Mouse (Mus musculus) layer of hippocampus, adult 11-12 months (tissue): Measurements from ENCODE around the gene Pnck.

Experiments
- DNase-seq: peaks from one replicate; pipeline ENCODE4 v3.0.0; 2022; ENCODE audit warnings: low spot score

Pnck gene

DNA sequence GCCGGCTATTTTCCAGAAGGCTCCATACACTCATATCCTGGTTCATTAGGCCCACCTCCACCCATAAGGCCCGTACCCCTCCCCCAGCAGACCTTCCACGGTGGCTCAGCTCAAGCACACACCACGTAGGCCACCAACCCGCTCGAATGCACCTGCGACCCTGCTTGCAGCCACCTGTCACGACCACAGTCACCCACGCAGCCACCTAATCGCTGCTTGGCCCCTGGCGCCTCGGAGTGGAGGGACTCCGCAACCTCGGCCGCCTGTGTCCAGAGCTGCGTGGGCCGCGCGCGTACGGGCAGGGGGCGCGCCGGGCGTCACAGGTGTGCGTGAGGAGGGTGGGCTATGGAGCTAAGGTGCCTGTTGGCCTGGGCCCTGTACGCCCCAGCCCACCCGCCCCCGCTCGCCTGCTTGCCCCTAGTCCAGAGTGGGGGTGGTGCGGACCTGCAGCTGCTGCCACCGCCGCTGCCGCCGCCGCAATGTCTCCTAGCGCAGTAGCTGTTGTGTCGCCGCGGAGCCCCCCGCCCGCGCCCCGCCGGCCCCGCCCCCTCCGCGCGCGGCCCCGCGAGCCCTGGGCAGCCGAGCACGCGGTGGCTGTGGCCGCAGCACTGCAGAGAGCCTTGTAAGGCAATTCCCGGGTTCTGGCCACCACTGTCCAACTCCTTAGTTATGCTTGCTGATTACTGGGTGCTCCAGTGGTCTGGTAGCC is at the start of gene Pnck:
TSS of gene Pnck (minus strand) at position 543 of the 709 bp plus-strand sequence.
- peak; percentile 12 for DNase-seq

DNA sequence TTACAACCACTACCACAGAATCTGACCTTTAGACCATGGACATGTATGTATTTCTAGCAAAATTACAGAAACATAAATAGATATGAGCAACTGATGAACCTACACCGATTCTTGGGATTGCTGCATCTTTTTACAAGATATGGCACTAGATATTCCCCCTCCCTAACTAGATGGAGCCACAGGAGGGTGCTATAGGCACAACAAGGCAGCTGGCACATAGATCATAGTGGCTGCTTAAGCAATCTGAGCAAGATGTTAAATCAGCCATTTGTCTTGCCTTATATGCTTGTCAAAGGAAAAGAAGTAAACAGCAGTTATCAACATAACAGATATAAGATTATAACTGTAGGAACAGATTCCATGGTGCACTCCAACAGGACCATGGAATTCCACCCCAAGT is 40.6 kb upstream of the Pnck start:
- no peak for DNase-seq

- peak; percentile 58 for DNase-seq
Measured at GRCm38 (mm10) chrX:73690917-73691629, 31.2 kb upstream of the Pnck start.

- no peak for DNase-seq
Measured at GRCm38 (mm10) chrX:73685629-73686028, 25.7 kb upstream of the Pnck start.

DNA sequence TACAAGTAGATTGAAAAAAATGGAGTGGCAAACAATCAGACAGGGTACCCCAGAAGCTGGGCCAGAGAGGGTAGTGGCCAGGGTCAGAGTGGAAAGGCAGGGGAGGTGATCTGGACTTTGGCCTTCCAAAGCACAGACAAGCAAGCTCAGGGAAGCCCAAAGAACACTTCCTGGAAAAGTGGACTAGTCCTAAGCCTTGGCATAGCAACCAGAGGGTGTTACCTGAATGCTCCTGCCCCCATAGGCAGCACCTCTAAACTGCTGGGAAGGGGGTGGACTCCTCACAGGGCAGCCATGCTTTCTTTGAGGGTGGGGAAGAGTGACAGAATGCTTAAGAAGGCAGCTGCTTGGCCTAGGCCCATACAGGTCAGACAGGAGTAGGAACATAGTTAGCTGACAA is 25.1 kb upstream of the Pnck start:
- DNase-seq, result no peak

DNA sequence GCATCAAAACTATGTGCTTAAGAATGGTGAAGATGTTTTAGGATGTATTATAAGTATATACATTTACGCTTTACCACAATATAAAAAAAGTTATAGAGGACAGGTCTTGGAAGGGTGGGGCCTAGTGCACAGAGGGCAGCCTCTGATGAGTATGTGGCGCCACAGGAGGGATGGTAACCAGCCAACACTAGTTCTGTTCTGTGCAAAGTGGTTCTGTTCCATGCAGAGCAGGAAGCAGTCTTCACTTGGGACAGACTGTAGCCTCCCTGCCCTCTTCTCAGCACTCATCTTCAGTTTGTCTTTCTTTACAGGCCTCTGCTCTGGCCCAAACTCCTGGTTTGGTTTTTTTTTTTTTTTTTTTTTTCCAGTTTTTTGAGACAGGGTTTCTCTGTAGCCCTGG is 24.2 kb upstream of the Pnck start:
- DNase-seq, result no peak

GRCm38 (mm10) chrX:73676668-73677067 is 16.8 kb upstream of the Pnck start:
- DNase-seq, result no peak

- no peak for DNase-seq
Measured at GRCm38 (mm10) chrX:73675231-73675630, 15.3 kb upstream of the Pnck start.

DNA sequence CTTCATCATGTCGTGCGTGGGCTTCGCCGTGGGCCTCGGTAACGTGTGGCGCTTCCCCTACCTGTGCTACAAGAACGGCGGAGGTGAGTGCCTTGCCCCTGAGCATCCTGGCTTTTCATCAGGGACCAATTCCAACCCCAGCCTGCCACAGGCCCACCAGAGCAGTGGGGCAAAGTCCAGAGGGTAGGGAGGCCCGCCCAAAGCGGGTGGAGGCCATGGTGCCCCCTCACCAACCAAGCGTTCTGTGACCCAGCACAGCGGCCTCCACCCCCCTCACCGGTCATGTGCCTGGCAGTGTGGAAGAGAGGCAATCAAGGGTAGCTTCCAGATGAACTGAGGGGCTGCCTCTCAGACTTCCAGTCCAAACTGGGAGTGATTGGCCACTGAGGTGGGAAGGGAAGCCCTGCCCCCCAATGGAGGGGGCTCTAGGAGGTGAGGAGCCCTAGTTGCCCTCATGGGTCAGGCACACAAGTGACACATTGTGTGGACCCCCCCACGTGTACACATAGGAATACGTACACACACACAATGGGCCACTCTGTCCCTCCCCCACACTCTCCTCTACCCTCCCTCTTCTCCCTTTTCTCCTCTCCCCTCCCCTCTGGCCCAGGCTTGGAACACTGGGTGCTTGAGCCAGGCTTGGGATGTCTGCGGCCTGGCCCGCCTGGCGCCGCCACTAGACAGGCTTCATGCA is 14.2 kb upstream of the Pnck start:
- DNase-seq, result peak; percentile 47

GRCm38 (mm10) chrX:73673619-73673967 is 13.7 kb upstream of the Pnck start:
- DNase-seq, result no peak

DNA sequence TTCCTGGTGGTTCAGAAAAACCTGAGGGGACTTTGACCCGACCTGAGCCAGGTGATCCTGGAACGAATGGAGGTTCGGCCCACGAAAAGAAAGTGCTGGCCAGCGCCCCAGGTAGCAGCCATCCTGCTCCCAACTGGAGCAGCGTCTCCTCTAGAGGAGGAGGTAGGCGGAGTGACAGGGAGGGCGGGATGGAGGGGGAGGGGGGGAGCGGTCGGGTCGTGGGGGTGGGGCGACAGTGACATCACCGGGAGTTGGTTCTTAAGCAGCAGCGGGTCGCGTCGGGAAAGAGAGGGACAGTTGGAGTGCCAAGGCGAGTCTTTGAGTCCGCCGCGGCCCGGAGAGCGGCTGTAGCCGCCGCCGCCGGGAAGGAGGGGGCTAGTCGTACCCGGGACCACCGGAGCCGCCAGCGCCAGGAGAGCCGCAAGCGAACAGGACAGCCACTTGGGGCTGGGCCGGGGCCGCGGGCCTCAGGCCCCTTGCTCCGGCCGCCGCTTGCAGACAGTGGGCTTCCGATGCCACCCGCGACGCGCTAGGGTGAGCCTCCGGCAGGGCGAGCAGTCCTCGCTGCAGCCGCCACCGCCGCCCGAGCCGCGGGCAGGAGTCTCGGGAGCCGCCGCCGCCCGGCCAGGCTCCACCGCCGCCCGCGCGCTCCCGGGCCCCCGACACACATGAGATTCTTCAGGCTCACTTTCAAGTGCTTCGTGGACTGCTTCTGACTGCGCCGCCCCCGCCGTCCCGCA is 13.1 kb upstream of the Pnck start, which contains the start of gene Slc6a8:
TSS of gene Slc6a8 (plus strand) at position 272 of the 740 bp plus-strand sequence.
- DNase-seq, result peak; percentile 48

DNA sequence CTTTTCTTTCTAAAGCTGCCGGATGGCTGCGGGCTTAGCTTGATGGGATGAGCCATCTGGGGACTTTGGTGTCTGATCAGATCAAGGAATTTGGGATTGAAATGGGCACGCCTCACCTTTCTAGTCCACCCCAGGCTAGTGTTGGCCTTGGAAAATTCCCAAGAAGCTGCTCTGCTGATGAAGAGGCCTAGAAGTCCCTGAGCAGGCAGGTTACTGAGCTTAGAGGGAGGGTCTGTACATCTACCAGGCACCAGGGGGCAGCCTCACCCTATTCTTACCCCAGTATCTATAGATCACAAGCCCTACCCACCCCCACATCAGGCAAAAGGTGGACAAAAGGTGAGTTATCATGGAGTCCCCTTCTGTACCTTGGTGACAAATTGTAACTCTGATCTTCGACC is 12.1 kb upstream of the Pnck start:
- peak; percentile 45 for DNase-seq

DNA sequence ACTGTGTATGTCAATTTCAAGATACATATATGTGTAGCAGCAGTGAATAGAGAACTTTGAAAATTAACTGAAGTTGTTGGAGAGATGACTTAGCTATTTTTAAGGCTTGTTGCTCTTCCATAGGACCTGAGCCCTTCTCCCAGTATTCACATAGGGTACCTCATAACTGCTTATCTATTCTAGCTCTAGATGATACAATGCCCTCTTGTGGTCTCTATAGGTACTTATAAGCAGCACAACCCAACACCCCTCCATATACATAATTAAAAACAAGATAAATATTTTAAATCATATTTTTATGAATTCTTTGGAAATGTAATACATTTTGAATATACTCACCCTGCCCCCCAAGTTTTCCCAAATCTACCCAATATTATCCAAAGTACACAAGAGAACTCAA is 3.2 kb upstream of the Pnck start:
- DNase-seq, result no peak

DNA sequence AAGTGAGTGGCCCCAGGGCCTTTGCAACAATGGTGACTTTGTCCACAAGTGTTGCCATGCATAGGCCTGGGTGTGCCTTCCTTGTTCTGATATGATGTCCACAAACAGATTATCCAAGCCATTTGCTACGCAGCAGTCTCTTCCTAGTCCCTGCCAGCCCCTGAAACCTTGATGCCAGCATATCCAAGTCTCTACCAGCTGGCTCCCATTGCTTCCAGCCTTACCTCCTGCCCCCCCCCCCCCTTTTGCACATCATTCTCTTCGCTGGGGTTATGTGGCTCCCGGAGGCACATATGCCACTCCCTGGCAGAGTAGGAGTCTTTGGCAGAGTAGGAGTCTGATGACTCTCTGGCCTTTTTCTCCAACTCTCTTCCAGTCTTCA is 358 bp upstream of the Pnck start:
- DNase-seq, result no peak

- peak; percentile 51 for DNase-seq
Measured at GRCm38 (mm10) chrX:73658936-73659574, 862 bp downstream of the Pnck start.

GRCm38 (mm10) chrX:73658391-73658790 is 1.5 kb downstream of the Pnck start:
- DNase-seq, result no peak

DNA sequence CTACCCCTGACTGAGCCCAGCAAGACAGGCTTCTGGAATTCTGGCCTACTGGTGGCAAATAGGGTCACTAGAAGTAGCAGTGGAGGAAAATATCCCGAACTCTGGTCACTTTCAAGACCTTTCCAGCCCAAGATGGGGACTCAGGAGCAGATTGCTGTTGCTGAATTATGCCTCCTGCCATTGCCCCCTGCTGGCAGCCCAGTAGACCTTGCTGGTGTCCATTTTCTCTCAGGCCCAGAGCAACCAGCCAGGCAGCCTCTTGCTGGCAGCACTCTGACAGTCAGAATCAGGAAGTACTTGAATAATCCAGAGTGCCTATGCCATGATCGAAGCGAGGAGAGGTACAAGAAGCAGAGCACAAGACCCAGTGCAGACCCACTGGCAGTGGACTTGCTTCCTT is 4.4 kb downstream of the Pnck start:
- DNase-seq, result no peak

- peak; percentile 75 for DNase-seq
Measured at GRCm38 (mm10) chrX:73654177-73654576, 5.7 kb downstream of the Pnck start.

DNA sequence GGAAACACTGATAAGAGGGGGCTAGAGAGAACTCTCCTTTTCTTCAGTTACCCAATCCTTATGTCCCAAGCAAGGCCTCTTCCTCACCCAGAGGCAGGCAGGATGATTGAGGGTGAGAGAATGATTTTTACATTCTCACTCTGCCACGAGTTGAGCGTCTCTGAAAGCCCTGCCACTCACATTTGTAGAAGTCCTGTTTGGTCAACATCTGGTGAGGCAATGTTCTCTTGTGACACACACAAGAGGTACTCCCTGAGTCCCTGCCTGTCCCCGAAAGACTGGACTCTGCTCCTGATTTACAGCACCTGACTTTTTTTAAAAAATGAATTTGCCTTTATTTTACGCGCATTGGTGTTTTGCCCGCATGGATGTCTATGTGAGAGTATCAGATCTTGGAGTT is 6.5 kb downstream of the Pnck start:
- no peak for DNase-seq

DNA sequence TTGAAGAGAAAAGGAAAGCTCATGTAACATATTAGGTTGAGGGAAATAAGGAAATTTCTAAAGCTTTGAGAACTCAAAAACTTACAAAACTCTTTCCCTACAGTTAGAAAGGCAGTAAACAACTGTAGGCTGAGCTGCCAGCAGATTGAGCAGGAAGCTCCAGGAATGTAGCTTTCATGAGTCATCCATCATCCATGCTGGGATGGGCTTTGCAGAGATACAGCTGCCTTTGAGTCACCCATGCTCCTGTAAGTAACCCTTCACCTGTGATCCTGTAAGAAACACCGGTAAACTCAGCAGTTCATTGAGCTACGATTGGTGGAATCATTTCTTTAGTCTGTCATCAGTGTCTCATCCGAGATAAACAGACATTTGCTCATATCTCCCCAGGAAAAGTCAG is 9.0 kb downstream of the Pnck start:
- no peak for DNase-seq

GRCm38 (mm10) chrX:73645121-73645520 is 14.8 kb downstream of the Pnck start:
- DNase-seq, result no peak

DNA sequence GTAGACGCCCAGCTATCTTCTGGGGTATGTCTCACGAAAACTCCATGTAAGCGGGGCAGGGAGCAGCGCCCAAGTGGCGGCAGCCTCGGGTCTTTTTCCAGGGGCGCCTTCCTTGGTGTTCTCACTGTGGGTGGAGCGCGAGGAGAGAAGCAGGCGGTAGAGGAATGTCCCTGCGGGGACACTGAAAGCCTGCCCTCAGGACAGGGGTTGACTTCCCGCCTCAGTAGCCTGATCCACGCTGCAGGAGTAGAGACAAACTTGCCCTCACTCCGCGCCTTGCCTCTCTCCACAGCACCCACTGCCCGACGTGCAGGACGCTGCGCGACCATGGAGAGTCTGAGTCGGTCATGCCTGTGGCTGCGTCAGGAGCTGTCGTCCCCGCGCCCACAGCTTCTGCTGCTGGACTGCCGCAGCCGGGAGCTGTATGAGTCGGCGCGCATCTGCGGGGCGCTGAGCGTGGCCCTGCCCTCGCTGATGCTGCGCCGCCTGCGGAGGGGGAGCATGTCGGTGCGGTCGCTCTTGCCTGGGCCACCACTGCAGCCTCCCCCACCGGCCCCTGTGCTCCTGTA is 19.9 kb downstream of the Pnck start:
- no peak for DNase-seq
